Mouse (Mus musculus): ENCODE results near the gene Mrs2. TPM values are rescaled to one million over a fixed set of nuclear protein-coding genes. Genes with fewer than 3 reads are reported as not detected.

Mrs2 gene
- polyA plus RNA-seq, 1 experiment from 2014 or later = 17.6 TPM

DNA sequence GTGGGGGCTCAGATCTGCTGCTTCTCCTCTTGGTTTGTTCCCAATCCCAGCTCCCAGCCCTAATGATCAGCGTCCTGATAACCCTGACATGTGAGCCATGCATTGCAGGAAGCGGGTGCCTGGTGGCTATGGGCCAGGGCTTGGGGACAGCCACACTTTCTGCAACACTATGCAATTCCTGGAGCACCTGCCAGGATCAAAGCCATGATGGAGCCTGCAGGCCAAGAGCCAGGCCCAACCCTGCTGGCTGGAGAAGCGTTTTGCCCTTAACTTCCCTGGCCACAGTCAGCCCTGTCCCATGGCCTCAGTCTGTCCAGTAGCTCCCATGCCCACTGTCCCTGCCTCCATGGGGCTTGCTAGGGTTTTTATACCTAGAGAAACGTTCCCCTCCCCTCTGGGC lies 2.2 kb upstream of the Mrs2 start:
- Histone ChIP-seq H3K4me1 (peaks cover 20% of the 10 kb centered on the region), H3K4me3 (no peak overlapping the region), H3K27me3 (no peaks in the 10 kb centered on the region), H3K4me2 (replicated peaks) (no peak overlapping the region), H3K9me3 (no peaks in the 10 kb centered on the region), H3K9ac (replicated peaks) (no peak overlapping the region), H3K36me3 (no peaks in the 10 kb centered on the region), H3K27ac (replicated peaks) (no peak overlapping the region)
- WGBS = 72% methylated on average over 4 of the region's 4 CpGs
- ATAC-seq (replicated peaks) = no peak

DNA sequence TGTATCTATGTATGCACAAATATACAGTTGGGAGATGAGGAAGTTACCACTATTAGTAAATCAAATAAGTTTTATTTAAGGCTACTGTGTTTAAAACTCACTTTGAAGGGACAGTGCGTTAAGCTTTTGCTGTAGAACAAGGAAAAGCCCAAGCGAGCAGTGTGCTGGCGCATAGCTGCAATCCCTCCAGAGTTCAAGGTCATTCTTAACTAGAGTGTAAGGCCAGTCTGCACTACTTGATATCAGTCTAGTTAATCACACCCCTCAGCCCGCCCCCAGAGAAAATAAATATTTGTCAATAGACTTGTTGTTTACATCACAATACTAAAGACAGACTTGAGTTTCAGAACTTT lies 337 bp upstream of the Mrs2 start:
- Histone ChIP-seq H3K27ac (replicated peaks) (peak overlapping the region; percentile 71), H3K36me3 (no peaks in the 10 kb centered on the region), H3K9me3 (no peaks in the 10 kb centered on the region), H3K4me2 (replicated peaks) (peak overlapping the region; percentile 65), H3K27me3 (no peaks in the 10 kb centered on the region), H3K4me3 (peak overlapping the region; percentile 78), H3K4me1 (peaks cover 20% of the 10 kb centered on the region), H3K9ac (replicated peaks) (peak overlapping the region; percentile 78)
- ATAC-seq (replicated peaks) = peak; percentile 44
- WGBS = 47% methylated on average over 4 of the region's 4 CpGs

DNA sequence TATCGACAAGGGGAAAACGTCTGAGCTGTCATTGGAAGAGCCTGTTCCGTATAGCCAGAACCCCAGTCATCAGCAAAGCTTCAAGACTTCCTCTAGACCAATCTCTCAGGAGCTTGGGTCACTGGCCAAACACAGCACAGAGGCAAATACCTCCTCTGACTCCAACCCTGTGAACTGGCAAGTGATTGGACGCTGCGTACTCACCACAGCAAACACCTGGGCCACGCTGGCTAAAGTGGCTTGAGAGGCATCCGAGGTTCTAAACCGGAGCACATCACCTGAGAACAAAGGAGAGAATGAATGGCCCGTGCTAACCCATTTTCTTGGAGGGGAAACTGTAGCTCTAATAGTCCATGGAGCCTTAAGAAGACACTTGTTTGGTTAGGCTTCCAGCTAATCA lies 1.9 kb downstream of the Mrs2 start:
- no peaks in the 10 kb centered on the region for H3K9me3 ChIP-seq
- WGBS = 90% methylated on average over 9 of the region's 9 CpGs
- H3K36me3 ChIP-seq = no peaks in the 10 kb centered on the region
- ATAC-seq (replicated peaks) = no peak
- H3K27ac ChIP-seq (replicated peaks) = no peak overlapping the region
- no peak overlapping the region for H3K9ac ChIP-seq (replicated peaks)
- no peaks in the 10 kb centered on the region for H3K27me3 ChIP-seq
- H3K4me1 ChIP-seq = peaks cover 20% of the 10 kb centered on the region
- H3K4me3 ChIP-seq = no peak overlapping the region
- H3K4me2 ChIP-seq (replicated peaks) = no peak overlapping the region; the same call in 1 of the 2 replicates

DNA sequence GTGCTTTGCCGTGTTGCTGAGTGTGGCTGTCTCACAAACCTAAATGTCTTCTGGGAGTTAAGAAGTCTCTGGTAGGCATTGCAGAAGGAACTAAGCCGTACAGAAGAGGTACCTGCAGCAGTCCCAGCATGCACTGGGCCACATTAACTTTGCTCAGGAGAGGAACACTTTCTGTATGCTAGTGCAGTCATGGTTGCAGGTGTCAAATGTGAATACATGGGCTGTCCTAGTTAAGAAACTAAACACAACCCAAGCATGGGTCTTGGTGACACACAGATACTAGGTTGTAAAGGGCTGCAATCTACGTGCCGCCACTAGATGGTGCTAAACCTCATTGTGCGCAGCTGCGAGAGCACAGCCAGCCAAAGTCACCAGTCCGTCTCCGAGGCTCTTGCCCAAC lies 13.1 kb downstream of the Mrs2 start:
- 82% methylated on average over 5 of the region's 8 CpGs for WGBS
- H3K9ac ChIP-seq (replicated peaks) = no peak overlapping the region
- no peaks in the 10 kb centered on the region for H3K4me1 ChIP-seq
- no peak overlapping the region for H3K4me3 ChIP-seq
- H3K27me3 ChIP-seq = no peaks in the 10 kb centered on the region
- ATAC-seq (replicated peaks) = no peak
- no peak overlapping the region for H3K27ac ChIP-seq (replicated peaks)
- H3K4me2 ChIP-seq (replicated peaks) = no peak overlapping the region
- H3K9me3 ChIP-seq = no peaks in the 10 kb centered on the region
- H3K36me3 ChIP-seq = peaks cover 26% of the 10 kb centered on the region

DNA sequence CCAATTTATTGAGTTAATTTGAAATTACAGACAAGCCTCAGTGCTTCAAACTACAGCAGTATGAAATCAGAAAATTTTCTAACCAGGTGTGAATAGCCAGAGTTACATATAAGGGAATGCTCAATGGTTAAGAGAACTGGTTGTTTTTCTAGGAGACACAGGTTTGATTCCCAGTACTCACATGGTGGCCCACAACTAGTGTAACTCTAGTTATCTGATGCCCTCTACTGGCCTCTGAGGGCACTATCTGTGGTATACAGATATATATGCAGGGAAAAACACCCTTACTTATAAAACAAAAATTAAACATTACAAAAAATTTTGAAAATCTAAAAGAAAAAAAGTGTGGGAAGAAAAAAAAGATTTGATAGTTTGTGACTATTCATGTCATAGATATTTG lies 17.2 kb downstream of the Mrs2 start:
- ATAC-seq (replicated peaks) = no peak
- H3K4me2 ChIP-seq (replicated peaks) = no peak overlapping the region
- H3K4me3 ChIP-seq = no peak overlapping the region
- no peaks in the 10 kb centered on the region for H3K9me3 ChIP-seq
- H3K36me3 ChIP-seq = peaks cover 61% of the 10 kb centered on the region
- H3K4me1 ChIP-seq = no peaks in the 10 kb centered on the region
- no peak overlapping the region for H3K9ac ChIP-seq (replicated peaks)
- no peaks in the 10 kb centered on the region for H3K27me3 ChIP-seq
- no peak overlapping the region for H3K27ac ChIP-seq (replicated peaks)

DNA sequence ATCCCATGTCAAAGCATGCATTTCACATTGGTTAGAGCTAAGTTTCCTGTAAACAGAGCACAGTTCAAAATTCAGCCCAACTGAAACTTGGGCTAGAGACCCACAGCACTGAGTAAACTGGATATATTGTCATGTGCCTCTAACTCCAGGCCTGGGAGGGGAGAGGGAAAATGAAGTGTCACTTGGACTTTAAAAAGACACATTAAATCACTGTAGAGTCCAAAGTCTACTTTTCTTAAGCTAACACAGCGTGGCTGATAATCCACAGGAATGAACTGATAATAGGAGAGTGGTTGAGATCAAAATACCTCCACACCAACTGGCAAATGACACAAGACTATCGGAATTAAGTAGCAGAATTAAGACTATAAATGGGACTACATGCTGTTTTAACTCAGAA lies 20.6 kb downstream of the Mrs2 start:
- Histone ChIP-seq H3K9ac (replicated peaks) (no peak overlapping the region), H3K4me1 (no peaks in the 10 kb centered on the region), H3K4me3 (no peak overlapping the region), H3K4me2 (replicated peaks) (no peak overlapping the region), H3K27me3 (no peaks in the 10 kb centered on the region), H3K27ac (replicated peaks) (no peak overlapping the region), H3K36me3 (peaks cover 81% of the 10 kb centered on the region), H3K9me3 (no peaks in the 10 kb centered on the region)
- no peak for ATAC-seq (replicated peaks)
- 93% methylated on average over 2 of the region's 2 CpGs for WGBS

DNA sequence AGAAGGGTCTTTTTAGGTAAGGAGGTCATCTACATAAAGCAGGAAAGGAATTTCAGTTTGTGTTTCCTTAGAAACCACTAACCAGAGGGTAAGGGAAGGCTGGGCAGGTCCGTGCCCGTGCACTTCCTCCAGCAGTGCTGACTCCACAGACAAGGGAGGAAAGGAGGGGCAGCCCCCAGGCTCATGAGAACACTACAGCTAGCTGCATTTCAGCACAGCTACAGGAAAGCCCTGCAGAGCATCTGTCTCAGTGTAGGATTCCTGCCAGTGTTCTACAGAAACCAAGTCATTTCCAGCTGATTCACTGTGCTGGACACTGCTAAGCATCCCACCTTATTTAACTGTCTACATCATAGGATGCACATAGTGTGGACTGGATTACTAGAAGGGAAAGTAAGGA lies 27.0 kb downstream of the Mrs2 start:
- Histone ChIP-seq H3K36me3 (peaks cover 67% of the 10 kb centered on the region), H3K4me2 (replicated peaks) (no peak overlapping the region), H3K27ac (replicated peaks) (no peak overlapping the region), H3K27me3 (no peaks in the 10 kb centered on the region), H3K9me3 (no peaks in the 10 kb centered on the region), H3K4me1 (no peaks in the 10 kb centered on the region), H3K9ac (replicated peaks) (no peak overlapping the region), H3K4me3 (no peak overlapping the region)
- 0 out of 2 replicates have a peak, but pooled peaks have one; percentile 18 for ATAC-seq (replicated peaks)
- 54% methylated on average over 2 of the region's 2 CpGs for WGBS

DNA sequence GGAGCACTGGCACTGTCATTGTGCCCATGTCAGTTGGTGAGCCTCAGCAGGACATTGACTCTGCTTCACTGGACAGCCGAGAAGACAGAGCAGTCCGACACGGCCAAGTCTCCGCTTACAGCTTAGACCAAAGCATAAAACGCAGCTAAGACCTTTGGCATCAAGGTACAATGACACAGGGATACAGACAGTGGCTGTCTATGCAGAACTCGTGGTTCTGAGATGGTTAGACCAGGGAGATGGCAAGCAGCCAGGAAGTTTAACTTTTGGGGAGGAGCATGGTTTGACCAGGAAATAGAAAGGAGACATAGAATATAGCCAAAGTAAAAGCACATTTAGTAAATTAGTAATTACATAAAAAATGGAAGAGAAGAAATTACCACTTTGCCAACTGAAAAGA lies 31.2 kb downstream of the Mrs2 start:
- 77% methylated on average over 6 of the region's 6 CpGs for WGBS
- no peak overlapping the region for H3K9ac ChIP-seq (replicated peaks)
- no peaks in the 10 kb centered on the region for H3K4me1 ChIP-seq
- no peak for ATAC-seq (replicated peaks)
- H3K9me3 ChIP-seq = no peaks in the 10 kb centered on the region
- no peak overlapping the region for H3K4me2 ChIP-seq (replicated peaks)
- no peak overlapping the region for H3K4me3 ChIP-seq
- H3K36me3 ChIP-seq = peaks cover 26% of the 10 kb centered on the region
- H3K27me3 ChIP-seq = no peaks in the 10 kb centered on the region
- no peak overlapping the region for H3K27ac ChIP-seq (replicated peaks)

DNA sequence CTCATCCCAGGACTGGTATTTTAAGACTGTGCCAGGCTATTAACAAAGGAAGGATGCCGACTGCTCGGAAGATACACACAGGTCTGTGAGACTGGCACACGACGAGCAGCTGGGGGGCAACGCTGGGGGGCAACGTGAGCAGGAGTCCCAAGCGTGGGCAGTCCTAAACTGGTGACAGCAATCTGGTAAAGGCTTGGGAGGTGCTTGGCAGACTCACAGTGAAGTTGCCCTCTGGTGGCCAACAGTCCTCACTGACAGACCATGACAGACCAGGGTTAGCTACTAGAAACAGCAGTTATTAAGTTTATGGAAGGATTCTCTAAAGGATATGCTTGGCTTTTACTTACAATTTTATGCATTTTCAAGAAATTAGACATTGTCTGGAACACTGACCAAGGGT lies 31.8 kb downstream of the Mrs2 start:
- WGBS = 37% methylated on average over 7 of the region's 7 CpGs
- Histone ChIP-seq H3K4me1 (no peaks in the 10 kb centered on the region), H3K27ac (replicated peaks) (no peak overlapping the region), H3K4me3 (no peak overlapping the region), H3K27me3 (no peaks in the 10 kb centered on the region), H3K9ac (replicated peaks) (no peak overlapping the region), H3K36me3 (peaks cover 20% of the 10 kb centered on the region), H3K9me3 (no peaks in the 10 kb centered on the region), H3K4me2 (replicated peaks) (no peak overlapping the region)
- peak; percentile 74 for ATAC-seq (replicated peaks)

DNA sequence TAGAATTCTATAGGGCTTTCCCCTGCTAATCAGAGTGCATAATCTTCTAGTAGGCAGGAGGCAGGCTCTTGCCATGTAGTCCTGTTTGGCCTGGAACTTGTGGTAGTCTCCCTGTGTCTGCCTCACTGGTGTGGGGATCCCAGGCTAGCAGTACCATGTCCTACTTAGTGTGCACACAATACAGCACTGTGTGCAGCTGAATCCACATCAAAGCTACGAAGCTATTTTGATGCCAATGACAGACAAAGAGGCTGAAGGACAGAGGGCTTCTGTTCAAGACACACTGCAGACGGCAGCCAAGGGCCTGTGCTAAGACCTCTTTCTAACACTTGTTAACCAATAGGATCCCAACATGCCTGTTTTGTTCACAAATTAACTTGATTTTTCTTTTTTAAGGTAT lies 34.7 kb downstream of the Mrs2 start:
- 0 out of 2 replicates have a peak, but pooled peaks cover 3% of the 10 kb centered on the region for H3K36me3 ChIP-seq
- no peaks in the 10 kb centered on the region for H3K27me3 ChIP-seq
- H3K9ac ChIP-seq (replicated peaks) = no peak overlapping the region
- H3K27ac ChIP-seq (replicated peaks) = no peak overlapping the region
- no peak overlapping the region for H3K4me3 ChIP-seq
- H3K9me3 ChIP-seq = no peaks in the 10 kb centered on the region
- H3K4me2 ChIP-seq (replicated peaks) = no peak overlapping the region
- 30% methylated on average over 2 of the region's 2 CpGs for WGBS
- no peaks in the 10 kb centered on the region for H3K4me1 ChIP-seq
- 0 out of 2 replicates have a peak, but pooled peaks have one; percentile 49 for ATAC-seq (replicated peaks)

DNA sequence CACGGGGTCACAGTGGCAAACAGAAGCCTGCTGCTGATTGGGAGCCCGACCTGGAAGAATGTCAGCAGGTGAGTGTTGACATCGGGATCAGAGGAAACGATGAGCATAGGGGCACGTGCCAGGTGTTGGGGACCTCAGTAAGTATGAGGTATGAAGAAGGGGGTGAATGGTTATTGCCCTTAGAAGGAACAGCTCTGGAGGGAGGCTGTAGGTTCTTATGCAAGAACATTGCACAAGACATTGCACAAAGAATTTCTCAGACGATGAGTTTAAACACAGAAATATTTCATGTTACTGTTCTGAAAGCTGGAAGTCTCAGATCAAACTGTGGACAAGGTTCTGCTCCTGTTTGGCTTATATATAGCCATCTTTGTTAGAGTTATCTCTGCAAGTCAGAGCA lies 39.1 kb downstream of the Mrs2 start:
- no peak for ATAC-seq (replicated peaks)
- H3K27ac ChIP-seq (replicated peaks) = no peak overlapping the region
- no peaks in the 10 kb centered on the region for H3K4me1 ChIP-seq
- H3K4me2 ChIP-seq (replicated peaks) = no peak overlapping the region
- no peak overlapping the region for H3K9ac ChIP-seq (replicated peaks)
- H3K27me3 ChIP-seq = no peaks in the 10 kb centered on the region
- H3K4me3 ChIP-seq = no peak overlapping the region
- 93% methylated on average over 6 of the region's 6 CpGs for WGBS
- no peaks in the 10 kb centered on the region for H3K36me3 ChIP-seq
- no peaks in the 10 kb centered on the region for H3K9me3 ChIP-seq

DNA sequence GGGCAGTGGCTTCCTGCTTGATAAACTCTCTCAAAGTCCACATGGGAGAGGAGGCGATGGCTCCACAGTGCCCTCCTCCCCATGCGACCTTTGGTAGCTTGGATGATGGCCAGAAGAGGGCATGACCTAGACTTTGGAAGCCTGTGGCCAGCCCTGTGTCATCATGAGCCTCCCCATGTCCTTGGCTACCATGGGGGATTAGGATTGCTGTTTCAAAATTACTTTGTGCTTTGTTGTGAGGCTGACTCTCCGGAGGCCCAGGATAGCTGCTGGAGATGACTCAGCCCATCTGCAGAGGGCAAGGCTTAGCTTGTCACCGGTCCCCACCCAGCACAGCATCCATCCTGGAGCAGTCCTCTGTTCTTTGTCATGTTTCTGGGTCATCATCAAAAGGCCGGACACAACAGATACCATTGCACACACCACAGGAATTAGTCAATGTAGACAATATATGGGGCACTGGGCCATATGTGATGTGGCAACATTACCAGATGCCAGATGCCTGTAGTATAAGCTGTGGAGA lies 42.3 kb downstream of the Mrs2 start:
- WGBS = 87% methylated on average over 5 of the region's 5 CpGs
- ATAC-seq (replicated peaks) = no peak
- Histone ChIP-seq H3K4me2 (replicated peaks) (no peak overlapping the region), H3K36me3 (no peaks in the 10 kb centered on the region), H3K27me3 (no peaks in the 10 kb centered on the region), H3K4me3 (no peak overlapping the region), H3K9me3 (no peaks in the 10 kb centered on the region), H3K9ac (replicated peaks) (no peak overlapping the region), H3K4me1 (no peaks in the 10 kb centered on the region), H3K27ac (replicated peaks) (no peak overlapping the region)

DNA sequence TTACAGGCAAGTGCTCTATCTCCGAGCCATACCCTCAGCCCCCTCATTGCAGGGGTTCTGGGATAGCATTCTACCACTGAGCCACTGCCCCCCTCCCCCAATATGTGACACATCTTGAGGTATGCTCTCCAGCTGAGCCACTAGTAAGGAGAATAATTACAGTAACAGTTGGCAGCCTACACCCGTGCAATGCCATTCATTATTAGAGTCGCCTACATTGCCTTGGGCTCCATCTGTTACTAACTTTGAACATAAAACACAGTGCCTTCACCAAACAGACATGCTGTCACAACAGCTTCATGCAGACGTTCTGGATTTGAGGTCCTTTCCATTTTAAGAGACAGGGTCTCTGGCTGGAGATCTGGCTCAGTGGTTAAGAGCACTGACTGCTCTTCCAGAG lies 43.8 kb downstream of the Mrs2 start:
- H3K36me3 ChIP-seq = no peaks in the 10 kb centered on the region
- H3K4me1 ChIP-seq = no peaks in the 10 kb centered on the region
- 51% methylated on average over 4 of the region's 4 CpGs for WGBS
- H3K9ac ChIP-seq (replicated peaks) = no peak overlapping the region
- no peak overlapping the region for H3K4me3 ChIP-seq
- H3K27me3 ChIP-seq = no peaks in the 10 kb centered on the region
- peak; percentile 78 for ATAC-seq (replicated peaks)
- no peak overlapping the region for H3K4me2 ChIP-seq (replicated peaks)
- no peaks in the 10 kb centered on the region for H3K9me3 ChIP-seq
- H3K27ac ChIP-seq (replicated peaks) = no peak overlapping the region
